Mouse (Mus musculus) limb, embryonic 14.5 days (tissue): ENCODE data around the gene Xxylt1. TPM values are rescaled to one million over a fixed set of nuclear protein-coding genes. Genes with fewer than 3 reads are reported as not detected.

Source experiments
- ATAC-seq: fragments of 200-750 bp; cut with Nextera tagmentation; 2 replicates; pipeline ENCODE4 v1.8.0; 2017; ENCODE audit warnings: low read depth, moderate number of reproducible peaks, moderate TSS enrichment; ENCODE audit not compliant: low FRiP score
- DNase-seq: peaks from one replicate; pipeline ENCODE4 v3.0.0-alpha.2; 2015; ENCODE audit warnings: low spot score
- H3K27ac ChIP-seq: fragments of 300-500 bp; sonication (generic); replicated peaks from 2 replicates; pipeline ENCODE4 v1.5.1; 2014; ENCODE audit warnings: low read depth, mild to moderate bottlenecking, low read length, moderate library complexity, mixed read lengths
- H3K27me3 ChIP-seq: fragments of 300-500 bp; sonication (generic); 2 replicates; pipeline ENCODE4 v1.6.1; 2014; ENCODE audit warnings: low read length, mixed read lengths; ENCODE audit not compliant: control insufficient read depth, insufficient read depth
- H3K36me3 ChIP-seq: fragments of 300-500 bp; sonication (generic); 2 replicates; pipeline ENCODE4 v1.6.1; 2014; ENCODE audit warnings: mild to moderate bottlenecking, low read length, moderate library complexity, mixed read lengths; ENCODE audit not compliant: control insufficient read depth, insufficient read depth
- H3K4me1 ChIP-seq: fragments of 300-500 bp; sonication (generic); 2 replicates; pipeline ENCODE4 v1.6.1; 2014; ENCODE audit warnings: antibody characterized with exemption, low read length, mixed read lengths; ENCODE audit not compliant: control insufficient read depth, insufficient read depth
- H3K4me2 ChIP-seq: fragments of 300-500 bp; sonication (generic); replicated peaks from 2 replicates; pipeline ENCODE4 v1.6.1; 2014; ENCODE audit warnings: low read depth, mild to moderate bottlenecking, low read length, moderate library complexity; ENCODE audit not compliant: severe bottlenecking
- H3K4me3 ChIP-seq: fragments of 300-500 bp; sonication (generic); replicated peaks from 2 replicates; pipeline ENCODE4 v1.5.1; 2014; ENCODE audit warnings: low read length
- H3K9ac ChIP-seq: fragments of 300-500 bp; sonication (generic); 2 replicates; pipeline ENCODE4 v1.6.1; 2014; ENCODE audit warnings: mild to moderate bottlenecking, low read depth, low read length, moderate library complexity; ENCODE audit not compliant: severe bottlenecking
- H3K9me3 ChIP-seq: fragments of 300-500 bp; sonication (generic); 2 replicates; pipeline ENCODE4 v1.6.1; 2016; ENCODE audit warnings: low read length; ENCODE audit not compliant: control insufficient read depth
- POLR2A ChIP-seq: fragments of 200-500 bp; IDR thresholded peaks from 2 replicates; pipeline ENCODE4 v1.8.0; 2012; ENCODE audit warnings: inconsistent platforms, mild to moderate bottlenecking, moderate library complexity, borderline replicate concordance; ENCODE audit not compliant: insufficient read depth, insufficient read length; ENCODE audit errors: extremely low read depth
- WGBS: fragments of 180-500 bp; shearing (Covaris S2); extraction: QIAGEN DNeasy Blood & Tissue Kit; methylation state at CpG from one replicate; pipeline ENCODE4 v1.1.7; 2014; 5-methylcytosine and 5-hydroxymethylcytosine counted together
- polyA plus RNA-seq, 2 experiments: library from polyadenylated mRNA; depleted of rRNA in 1 of 2; stranded (reverse) in 1 of 2; unstranded in 1 of 2; fragments of >200 nt; fragmentation: Nextera tagmentation in 1 of 2; extraction: Ambion mirVana in 1 of 2; gene quantifications; 2 replicates each; pipeline versions ENCODE4 v1.2.1 to v1.2.3; 2012 to 2014

Xxylt1 gene
- polyA plus RNA-seq, 2 experiments = 20.0 to 23.8 TPM

GRCm38 (mm10) chr16:30987684-30988083 lies 93.5 kb downstream of the Xxylt1 start:
- WGBS = 76% methylated on average over 6 of the region's 6 CpGs
- Histone ChIP-seq H3K27me3 (no peaks in the 10 kb centered on the region), H3K4me1 (peaks cover 3% of the 10 kb centered on the region), H3K36me3 (no peaks in the 10 kb centered on the region), H3K27ac (no peak overlapping the region), H3K4me3 (no peak overlapping the region), H3K9ac (no peak overlapping the region), H3K9me3 (no peaks in the 10 kb centered on the region), H3K4me2 (no peak overlapping the region)
- TF ChIP-seq POLR2A = no peak
- DNase-seq (no peak), ATAC-seq (no peak)

- H3K27me3 ChIP-seq = no peaks in the 10 kb centered on the region
- 51% methylated on average over 17 of the region's 17 CpGs for whole genome bisulfite sequencing
- H3K27ac ChIP-seq = no peak overlapping the region
- H3K36me3 ChIP-seq = no peaks in the 10 kb centered on the region
- H3K4me2 ChIP-seq = no peak overlapping the region
- no peak for TF ChIP-seq POLR2A
- H3K4me3 ChIP-seq = no peak overlapping the region
- no peak for ATAC-seq
- H3K4me1 ChIP-seq = no peaks in the 10 kb centered on the region; the same call in 1 of the 2 replicates
- no peaks in the 10 kb centered on the region for H3K9me3 ChIP-seq
- no peak for DNase-seq
- H3K9ac ChIP-seq = no peak overlapping the region
Measured at GRCm38 (mm10) chr16:30984826-30985545, 96.2 kb downstream of the Xxylt1 start.

- DNase-seq (no peak), ATAC-seq (no peak)
- H3K36me3 ChIP-seq = no peaks in the 10 kb centered on the region
- no peak overlapping the region for H3K27ac ChIP-seq
- no peaks in the 10 kb centered on the region for H3K9me3 ChIP-seq
- no peak overlapping the region for H3K4me3 ChIP-seq
- 94% methylated on average over 5 of the region's 5 CpGs for WGBS
- H3K27me3 ChIP-seq = no peaks in the 10 kb centered on the region
- no peak for TF ChIP-seq POLR2A
- H3K4me2 ChIP-seq = no peak overlapping the region
- no peak overlapping the region for H3K9ac ChIP-seq
- H3K4me1 ChIP-seq = no peaks in the 10 kb centered on the region; the same call in 1 of the 2 replicates
Measured at GRCm38 (mm10) chr16:30984101-30984500, 97.1 kb downstream of the Xxylt1 start.

- no peak overlapping the region for H3K9ac ChIP-seq
- no peaks in the 10 kb centered on the region for H3K36me3 ChIP-seq
- H3K4me2 ChIP-seq = no peak overlapping the region
- no peak for DNase-seq
- no peak for ATAC-seq
- H3K4me1 ChIP-seq = no peaks in the 10 kb centered on the region; the same call in 1 of the 2 replicates
- 67% methylated on average over 6 of the region's 6 CpGs for WGBS
- no peak overlapping the region for H3K4me3 ChIP-seq
- H3K27ac ChIP-seq = no peak overlapping the region
- TF ChIP-seq POLR2A = no peak
- no peaks in the 10 kb centered on the region for H3K9me3 ChIP-seq
- no peaks in the 10 kb centered on the region for H3K27me3 ChIP-seq
Measured at GRCm38 (mm10) chr16:30983699-30984098, 97.5 kb downstream of the Xxylt1 start.

GRCm38 (mm10) chr16:30983281-30983680 lies 98.0 kb downstream of the Xxylt1 start:
- Histone ChIP-seq H3K4me2 (no peak overlapping the region), H3K4me1 (no peaks in the 10 kb centered on the region; the same call in 1 of the 2 replicates), H3K4me3 (no peak overlapping the region), H3K27me3 (no peaks in the 10 kb centered on the region), H3K27ac (no peak overlapping the region), H3K36me3 (no peaks in the 10 kb centered on the region), H3K9me3 (no peaks in the 10 kb centered on the region), H3K9ac (no peak overlapping the region)
- no peak for DNase-seq
- no peak for TF ChIP-seq POLR2A
- 56% methylated on average over 4 of the region's 4 CpGs for WGBS
- ATAC-seq = no peak
